Mouse (Mus musculus) layer of hippocampus, adult 18-20 months (tissue): ENCODE results near the gene Gsg1. TPM values are rescaled to one million over a fixed set of nuclear protein-coding genes. Genes with fewer than 3 reads are reported as not detected.

ENCODE experiments used
- DNase-seq, 2 experiments: peaks; one replicate each; pipeline ENCODE4 v3.0.0; 2022; ENCODE audit warnings: low spot score in 2 of 2
- total RNA-seq, 2 experiments: library from RNA; stranded (reverse); gene quantifications; 2 replicates each; pipeline ENCODE4 v1.2.3; 2021

Gsg1 gene
- total RNA-seq, 2 experiments from 2014 or later = not detected

- DNase-seq = no peak
Measured at GRCm38 (mm10) chr6:135211169-135211568, 43.0 kb downstream of the Gsg1 start.

- DNase-seq = no peak
Measured at GRCm38 (mm10) chr6:135206909-135207308, 47.2 kb downstream of the Gsg1 start.

- no peak for DNase-seq
Measured at GRCm38 (mm10) chr6:135205802-135206201, 48.3 kb downstream of the Gsg1 start.

GRCm38 (mm10) chr6:135204869-135205268, 49.3 kb downstream of the Gsg1 start:
- DNase-seq = no peak

GRCm38 (mm10) chr6:135203737-135204136, 50.4 kb downstream of the Gsg1 start:
- peak in 1 of 2 experiments; percentile 36 for DNase-seq

- no peak for DNase-seq
Measured at GRCm38 (mm10) chr6:135202668-135203067, 51.5 kb downstream of the Gsg1 start.

- DNase-seq = peak in 1 of 2 experiments; percentile 41
Measured at GRCm38 (mm10) chr6:135200122-135200957, 53.8 kb downstream of the Gsg1 start.

- DNase-seq = no peak
Measured at GRCm38 (mm10) chr6:135198726-135199125, 55.4 kb downstream of the Gsg1 start.

- DNase-seq = peak; percentile 80 to 88
Measured at GRCm38 (mm10) chr6:135197921-135198532, 56.1 kb downstream of the Gsg1 start, which contains the start of the genes Fam234b and Hebp1. Gene Fam234b, plus strand, starts transcription at chr6:135197977. Gene Hebp1, minus strand, starts transcription at chr6:135198022.

GRCm38 (mm10) chr6:135197446-135197845, 56.7 kb downstream of the Gsg1 start:
- no peak for DNase-seq

GRCm38 (mm10) chr6:135196707-135197106, 57.4 kb downstream of the Gsg1 start:
- DNase-seq = no peak

- DNase-seq = no peak
Measured at GRCm38 (mm10) chr6:135194907-135195306, 59.2 kb downstream of the Gsg1 start.

- DNase-seq = no peak
Measured at GRCm38 (mm10) chr6:135193733-135194132, 60.4 kb downstream of the Gsg1 start.

- DNase-seq = no peak
Measured at GRCm38 (mm10) chr6:135192993-135193392, 61.2 kb downstream of the Gsg1 start.

- no peak for DNase-seq
Measured at GRCm38 (mm10) chr6:135191906-135192305, 62.2 kb downstream of the Gsg1 start.

- DNase-seq = no peak
Measured at GRCm38 (mm10) chr6:135190122-135190521, 64.0 kb downstream of the Gsg1 start.

- no peak for DNase-seq
Measured at GRCm38 (mm10) chr6:135188629-135189028, 65.5 kb downstream of the Gsg1 start.

Other genes starting within 250 kb of the Gsg1 start
- 10 to 100 TPM; 52.1 to 59.5 TPM for gene Ddx47, start 242.7 kb downstream of the Gsg1 start, total RNA-seq
- under 1 TPM; 0.25 to 0.30 TPM for gene Gprc5a, start 188.7 kb downstream of the Gsg1 start, total RNA-seq
- under 1 TPM in 1 of 2 experiments, not detected in 1; 0.25 TPM for gene Gprc5d, start 136.1 kb downstream of the Gsg1 start, total RNA-seq
- 100 to 1,000 TPM; 169 to 171 TPM for gene Fam234b, start 56.4 kb downstream of the Gsg1 start, total RNA-seq
- 10 to 100 TPM; 84.3 to 93.4 TPM for gene Hebp1, start 56.3 kb downstream of the Gsg1 start, total RNA-seq
- gene Pbp2, start 56.1 kb upstream of the Gsg1 start, total RNA-seq = not detected
- 1 to 10 TPM; 2.8 to 3.0 TPM for gene Emp1, start 108.2 kb upstream of the Gsg1 start, total RNA-seq